Mouse (Mus musculus): ENCODE data around the gene Aloxe3. TPM values are rescaled to one million over a fixed set of nuclear protein-coding genes. Genes with fewer than 3 reads are reported as not detected.
A peak's percentile ranks its signal among the peaks of the same experiment; 100 is the strongest.

Aloxe3 gene
- polyA plus RNA-seq, 1 experiment = 10.8 TPM

- no peak overlapping the region for H3K4me3 ChIP-seq (replicated peaks; ENCODE audit: insufficient read depth, low read depth, low read length)
- WGBS = 36% methylated on average over 3 of the region's 3 CpGs
- TF ChIP-seq POLR2A (IDR thresholded peaks at IDR 0.05; ENCODE audit: borderline replicate concordance, insufficient read depth, low read length) = no peak
- no peak for TF ChIP-seq CTCF (IDR thresholded peaks at IDR 0.05; ENCODE audit: borderline replicate concordance, insufficient read depth, low read depth, low read length)
- no peaks in the 10 kb centered on the region for H3K27me3 ChIP-seq (ENCODE audit: control insufficient read depth, insufficient read depth, low read length)
- H3K27ac ChIP-seq (ENCODE audit: insufficient read depth, low read length) = no peak overlapping the region
- H3K4me1 ChIP-seq (ENCODE audit: control insufficient read depth, insufficient read depth, low read length) = no peaks in the 10 kb centered on the region
- DNase-seq = no peak
Measured at GRCm38 (mm10) chr11:69179512-69179911, 53.8 kb downstream of the Aloxe3 start.

- DNase-seq = no peak
- no peak overlapping the region for H3K4me3 ChIP-seq (replicated peaks; ENCODE audit: insufficient read depth, low read depth, low read length)
- H3K27ac ChIP-seq (ENCODE audit: insufficient read depth, low read length) = no peak overlapping the region
- H3K27me3 ChIP-seq (ENCODE audit: control insufficient read depth, insufficient read depth, low read length) = no peaks in the 10 kb centered on the region
- H3K4me1 ChIP-seq (ENCODE audit: control insufficient read depth, insufficient read depth, low read length) = no peaks in the 10 kb centered on the region
- WGBS = 80% methylated on average over 4 of the region's 4 CpGs
- TF ChIP-seq POLR2A (IDR thresholded peaks at IDR 0.05; ENCODE audit: borderline replicate concordance, insufficient read depth, low read length) (no peak), CTCF (IDR thresholded peaks at IDR 0.05; ENCODE audit: borderline replicate concordance, insufficient read depth, low read depth, low read length) (no peak)
Measured at GRCm38 (mm10) chr11:69180120-69180519, 54.4 kb downstream of the Aloxe3 start.

- H3K27me3 ChIP-seq (ENCODE audit: control insufficient read depth, insufficient read depth, low read length) = no peaks in the 10 kb centered on the region
- DNase-seq = no peak
- H3K27ac ChIP-seq (ENCODE audit: insufficient read depth, low read length) = no peak overlapping the region
- TF ChIP-seq POLR2A (IDR thresholded peaks at IDR 0.05; ENCODE audit: borderline replicate concordance, insufficient read depth, low read length) (no peak), CTCF (IDR thresholded peaks at IDR 0.05; ENCODE audit: borderline replicate concordance, insufficient read depth, low read depth, low read length) (no peak)
- H3K4me3 ChIP-seq (replicated peaks; ENCODE audit: insufficient read depth, low read depth, low read length) = no peak overlapping the region
- no peaks in the 10 kb centered on the region for H3K4me1 ChIP-seq (ENCODE audit: control insufficient read depth, insufficient read depth, low read length)
- WGBS = 37% methylated on average over 5 of the region's 5 CpGs
Measured at GRCm38 (mm10) chr11:69185031-69185430, 59.3 kb downstream of the Aloxe3 start.

- WGBS = 83% methylated on average over 6 of the region's 6 CpGs
- Histone ChIP-seq H3K4me1 (ENCODE audit: control insufficient read depth, insufficient read depth, low read length) (no peaks in the 10 kb centered on the region), H3K27me3 (ENCODE audit: control insufficient read depth, insufficient read depth, low read length) (no peaks in the 10 kb centered on the region)
Measured at GRCm38 (mm10) chr11:69185936-69186335, 60.2 kb downstream of the Aloxe3 start.

DNA sequence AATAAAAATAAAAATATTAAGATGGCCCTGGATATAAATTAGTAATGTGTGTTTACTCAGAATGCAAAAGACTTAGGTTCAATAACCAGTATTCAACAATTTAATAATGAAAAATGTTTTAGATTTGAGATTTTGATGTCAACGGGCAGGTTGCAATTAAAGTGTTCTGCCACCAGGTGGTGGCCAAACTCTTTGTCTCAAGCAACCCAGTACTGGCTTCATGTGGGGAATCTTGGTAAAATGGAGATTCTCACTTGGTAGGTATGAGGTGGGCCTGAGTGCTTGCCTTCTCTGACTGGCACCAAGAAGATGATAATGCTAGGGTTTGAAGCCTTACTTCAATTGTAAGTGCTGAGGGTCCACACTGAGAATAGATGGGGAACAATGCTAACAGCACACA lies 67.1 kb downstream of the Aloxe3 start:
- H3K4me3 ChIP-seq (replicated peaks; ENCODE audit: insufficient read depth, low read depth, low read length) = no peak overlapping the region
- no peaks in the 10 kb centered on the region for H3K27me3 ChIP-seq (ENCODE audit: control insufficient read depth, insufficient read depth, low read length)
- H3K4me1 ChIP-seq (ENCODE audit: control insufficient read depth, insufficient read depth, low read length) = no peaks in the 10 kb centered on the region
- TF ChIP-seq POLR2A (IDR thresholded peaks at IDR 0.05; ENCODE audit: borderline replicate concordance, insufficient read depth, low read length) (no peak), CTCF (IDR thresholded peaks at IDR 0.05; ENCODE audit: borderline replicate concordance, insufficient read depth, low read depth, low read length) (peak; percentile 88)
- peak; percentile 44 to 52 for DNase-seq
- 4% methylated on average over 1 of the region's 1 CpGs for WGBS
- no peak overlapping the region for H3K27ac ChIP-seq (ENCODE audit: insufficient read depth, low read length)

More at GRCm38 (mm10) chr11:69185936-69186335, 60.2 kb downstream of the Aloxe3 start:
- no peak overlapping the region for H3K27ac ChIP-seq (ENCODE audit: insufficient read depth, low read length)
- no peak for TF ChIP-seq CTCF (IDR thresholded peaks at IDR 0.05; ENCODE audit: borderline replicate concordance, insufficient read depth, low read depth, low read length)
- TF ChIP-seq POLR2A (IDR thresholded peaks at IDR 0.05; ENCODE audit: borderline replicate concordance, insufficient read depth, low read length) = no peak
- no peak overlapping the region for H3K4me3 ChIP-seq (replicated peaks; ENCODE audit: insufficient read depth, low read depth, low read length)
- no peak for DNase-seq

DNA sequence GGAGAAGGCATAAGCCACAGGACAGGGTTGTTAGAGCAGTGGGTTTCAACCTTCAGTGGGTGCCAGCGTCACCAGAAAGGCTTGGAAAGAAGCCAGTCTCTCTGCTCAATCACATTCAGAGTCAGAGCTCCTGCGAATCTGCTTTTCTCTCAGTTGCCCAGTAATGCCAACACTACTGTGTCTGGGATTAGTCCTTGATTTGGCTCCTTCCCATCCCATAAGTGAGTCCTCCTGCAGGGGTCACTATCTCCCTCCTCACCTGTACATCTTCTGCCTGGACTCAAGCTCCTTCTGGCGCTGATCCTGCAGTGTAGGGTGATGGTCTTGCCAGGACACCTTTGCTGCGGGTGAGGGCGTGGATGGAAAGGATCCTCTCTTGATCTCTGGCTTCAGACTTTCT lies 71.1 kb downstream of the Aloxe3 start:
- peak in 1 of 2 experiments; percentile 68 for DNase-seq
- no peak overlapping the region for H3K27ac ChIP-seq (ENCODE audit: insufficient read depth, low read length)
- H3K27me3 ChIP-seq (ENCODE audit: control insufficient read depth, insufficient read depth, low read length) = no peaks in the 10 kb centered on the region
- H3K4me1 ChIP-seq (ENCODE audit: control insufficient read depth, insufficient read depth, low read length) = no peaks in the 10 kb centered on the region
- TF ChIP-seq CTCF (IDR thresholded peaks at IDR 0.05; ENCODE audit: borderline replicate concordance, insufficient read depth, low read depth, low read length) (peak; percentile 58), POLR2A (IDR thresholded peaks at IDR 0.05; ENCODE audit: borderline replicate concordance, insufficient read depth, low read length) (no peak)
- WGBS = 4% methylated on average over 5 of the region's 5 CpGs
- peak overlapping the region; percentile 53 for H3K4me3 ChIP-seq (replicated peaks; ENCODE audit: insufficient read depth, low read depth, low read length)

- Histone ChIP-seq H3K27me3 (ENCODE audit: control insufficient read depth, insufficient read depth, low read length) (no peaks in the 10 kb centered on the region), H3K4me1 (ENCODE audit: control insufficient read depth, insufficient read depth, low read length) (no peaks in the 10 kb centered on the region), H3K4me3 (replicated peaks; ENCODE audit: insufficient read depth, low read depth, low read length) (peak overlapping the region; percentile 53), H3K27ac (ENCODE audit: insufficient read depth, low read length) (no peak overlapping the region)
- DNase-seq = peak in 1 of 2 experiments; percentile 24
- TF ChIP-seq CTCF (IDR thresholded peaks at IDR 0.05; ENCODE audit: borderline replicate concordance, insufficient read depth, low read depth, low read length) = no peak
- no peak for TF ChIP-seq POLR2A (IDR thresholded peaks at IDR 0.05; ENCODE audit: borderline replicate concordance, insufficient read depth, low read length)
- WGBS = 1% methylated on average over 14 of the region's 14 CpGs
Measured at GRCm38 (mm10) chr11:69197194-69197593, 71.5 kb downstream of the Aloxe3 start.

DNA sequence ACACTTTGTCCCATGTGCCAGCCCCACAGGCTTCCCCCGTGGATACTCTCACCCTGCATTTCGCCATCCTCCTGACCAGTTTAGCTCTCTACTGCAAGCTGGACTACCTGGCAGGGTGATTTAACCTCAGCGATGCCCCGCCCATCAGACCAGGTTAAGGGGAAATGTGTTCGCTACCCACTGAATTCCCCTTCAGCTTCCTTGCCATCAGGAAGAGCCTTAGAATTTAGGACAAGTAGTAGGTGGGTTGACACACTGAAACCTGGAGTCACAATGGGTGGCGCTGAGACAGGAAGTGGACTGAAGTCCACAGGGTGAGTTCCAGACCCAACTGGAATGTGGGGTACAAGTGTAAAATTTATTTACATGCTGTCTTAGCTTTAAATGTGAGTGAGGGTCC lies 72.0 kb downstream of the Aloxe3 start, which contains the start of gene Alox8:
TSS of gene Alox8 (minus strand) at position 101 of the 400 bp plus-strand sequence.
- peak within 1 kb of the TSS; percentile 53 for H3K4me3 ChIP-seq (replicated peaks; ENCODE audit: insufficient read depth, low read depth, low read length)
- no peak for DNase-seq
- no peaks in the 10 kb centered on the region for H3K4me1 ChIP-seq (ENCODE audit: control insufficient read depth, insufficient read depth, low read length)
- no peak for TF ChIP-seq POLR2A (IDR thresholded peaks at IDR 0.05; ENCODE audit: borderline replicate concordance, insufficient read depth, low read length)
- TF ChIP-seq CTCF (IDR thresholded peaks at IDR 0.05; ENCODE audit: borderline replicate concordance, insufficient read depth, low read depth, low read length) = no peak
- H3K27ac ChIP-seq (ENCODE audit: insufficient read depth, low read length) = no peak within 1 kb of the TSS
- WGBS = 38% methylated on average over 6 of the region's 6 CpGs
- no peaks in the 10 kb centered on the region for H3K27me3 ChIP-seq (ENCODE audit: control insufficient read depth, insufficient read depth, low read length)

Other genes starting within 250 kb of the Aloxe3 start
- gene Rnf222, start 237.3 kb upstream of the Aloxe3 start, polyA plus RNA-seq (2012; rRNA removed) = 0.05 TPM in 1 of 2 replicates, not detected in the other
- 1,554 and 1,707 TPM in 2 replicates for gene Rpl26, start 224.3 kb upstream of the Aloxe3 start, polyA plus RNA-seq (2012; rRNA removed)
- gene Odf4, start 198.8 kb upstream of the Aloxe3 start, polyA plus RNA-seq (2012; rRNA removed) = 1.0 and 1.1 TPM in 2 replicates
- 33.0 and 34.7 TPM in 2 replicates for gene Arhgef15, start 168.4 kb upstream of the Aloxe3 start, polyA plus RNA-seq (2012; rRNA removed)
- gene Slc25a35, start 157.8 kb upstream of the Aloxe3 start, polyA plus RNA-seq (2012; rRNA removed) = 11.5 and 12.1 TPM in 2 replicates
- 54.4 and 55.5 TPM in 2 replicates for gene Rangrf, start 150.7 kb upstream of the Aloxe3 start, polyA plus RNA-seq (2012; rRNA removed)
- gene Pfas, start 117.4 kb upstream of the Aloxe3 start, polyA plus RNA-seq (2012; rRNA removed) = 23.1 and 23.2 TPM in 2 replicates
- gene Ctc1, start 110.0 kb upstream of the Aloxe3 start, polyA plus RNA-seq (2012; rRNA removed) = 44.1 and 46.3 TPM in 2 replicates
- 0.51 and 0.55 TPM in 2 replicates for gene Aurkb, start 80.2 kb upstream of the Aloxe3 start, polyA plus RNA-seq (2012; rRNA removed)
- gene Borcs6, start 66.2 kb upstream of the Aloxe3 start, polyA plus RNA-seq (2012; rRNA removed) = 34.9 and 36.7 TPM in 2 replicates
- gene Tmem107, start 55.1 kb upstream of the Aloxe3 start, polyA plus RNA-seq (2012; rRNA removed) = 13.4 and 15.8 TPM in 2 replicates
- gene Vamp2, start 37.4 kb upstream of the Aloxe3 start, polyA plus RNA-seq (2012; rRNA removed) = 672 and 700 TPM in 2 replicates
- gene Per1, start 30.7 kb upstream of the Aloxe3 start, polyA plus RNA-seq (2012; rRNA removed) = 34.4 and 37.2 TPM in 2 replicates
- 0.44 and 0.59 TPM in 2 replicates for gene Hes7, start 5.5 kb upstream of the Aloxe3 start, polyA plus RNA-seq (2012; rRNA removed)
- gene 9130213A22Rik, start 3.3 kb upstream of the Aloxe3 start, polyA plus RNA-seq (2012; rRNA removed) = 1.3 and 1.4 TPM in 2 replicates
- gene Alox12b, start 31.1 kb downstream of the Aloxe3 start, polyA plus RNA-seq (2012; rRNA removed) = 0.59 and 0.60 TPM in 2 replicates
- 5.2 and 5.5 TPM in 2 replicates for gene Alox8, start 71.9 kb downstream of the Aloxe3 start, polyA plus RNA-seq (2012; rRNA removed)
- gene Gucy2e, start 111.1 kb downstream of the Aloxe3 start, polyA plus RNA-seq (2012; rRNA removed) = 1.4 and 1.8 TPM in 2 replicates
- gene Cntrob, start 197.9 kb downstream of the Aloxe3 start, polyA plus RNA-seq (2012; rRNA removed) = 22.0 and 23.0 TPM in 2 replicates
- gene Trappc1, start 198.1 kb downstream of the Aloxe3 start, polyA plus RNA-seq (2012; rRNA removed) = 81.4 and 83.6 TPM in 2 replicates
- gene Kcnab3, start 200.4 kb downstream of the Aloxe3 start, polyA plus RNA-seq (2012; rRNA removed) = 93.6 and 117 TPM in 2 replicates
- 130 and 135 TPM in 2 replicates for gene Rnf227, start 214.6 kb downstream of the Aloxe3 start, polyA plus RNA-seq (2012; rRNA removed)
- gene Chd3, start 243.5 kb downstream of the Aloxe3 start, polyA plus RNA-seq (2012; rRNA removed) = 111 and 115 TPM in 2 replicates

All from cerebellum, adult 2 months (tissue).